Mouse (Mus musculus): ENCODE measurements around the gene Arhgap28.
A peak's percentile ranks its signal among the peaks of the same experiment; 100 is the strongest.

The Arhgap28 gene

DNA sequence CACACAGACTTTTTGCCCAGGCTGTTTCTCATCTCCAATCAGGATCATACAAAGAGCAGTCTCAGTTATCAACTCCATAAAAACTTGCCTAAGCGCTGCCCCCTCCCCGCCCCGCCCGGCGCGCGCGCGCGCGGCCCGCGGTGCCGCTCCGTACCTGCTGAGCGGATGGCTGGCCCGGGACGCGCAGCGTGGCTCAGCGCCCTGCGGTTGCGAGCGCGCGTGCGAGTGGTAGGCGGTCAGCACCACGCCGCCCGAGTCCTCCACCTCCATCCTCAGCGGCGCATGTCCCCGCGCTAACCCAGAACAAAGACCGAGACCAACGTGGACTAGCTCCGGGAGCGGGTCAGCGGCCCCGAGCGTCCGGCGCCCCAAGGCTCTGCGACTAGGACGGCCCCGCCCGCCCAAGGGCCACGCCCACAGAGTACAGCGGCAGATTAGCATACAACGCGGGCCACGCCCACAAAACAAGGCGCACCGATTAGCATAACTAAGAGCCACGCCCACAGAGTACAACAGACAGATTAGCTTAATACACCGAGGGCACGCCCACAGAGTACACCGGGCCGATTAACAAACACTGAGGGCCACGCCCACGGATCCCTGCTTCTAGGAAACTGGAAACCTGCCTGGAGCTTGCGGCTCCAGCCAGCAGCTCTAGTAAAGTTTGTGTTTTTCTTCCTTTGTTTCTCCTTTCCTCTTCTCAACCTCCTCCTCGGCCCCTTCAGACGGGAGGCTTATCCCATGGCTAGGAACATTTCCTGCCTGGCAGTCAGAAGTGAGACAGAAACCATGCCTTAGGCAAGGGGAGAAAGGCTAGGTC, at the start of gene Arhgap28:
TSS of gene Arhgap28 (minus strand) at position 380 of the 820 bp plus-strand sequence.
- peak; percentile 99 for DNase-seq

DNA sequence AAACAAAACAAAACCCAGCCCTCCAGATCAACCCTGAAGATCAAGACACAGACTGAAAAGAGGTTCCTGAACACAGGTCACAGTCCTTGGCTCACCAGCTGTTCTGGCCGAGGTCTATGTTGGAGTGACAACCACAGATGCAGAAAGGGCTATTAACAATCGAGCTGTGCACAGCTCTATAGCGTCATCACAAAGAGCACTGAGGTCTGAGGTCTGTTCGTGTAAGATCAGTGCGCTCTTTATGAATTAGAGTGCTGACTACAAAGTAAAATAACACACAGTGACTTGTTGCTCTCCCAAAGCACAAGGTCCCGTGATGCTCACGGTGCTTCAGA, 42.4 kb upstream of the Arhgap28 start:
- DNase-seq: no peak

DNA sequence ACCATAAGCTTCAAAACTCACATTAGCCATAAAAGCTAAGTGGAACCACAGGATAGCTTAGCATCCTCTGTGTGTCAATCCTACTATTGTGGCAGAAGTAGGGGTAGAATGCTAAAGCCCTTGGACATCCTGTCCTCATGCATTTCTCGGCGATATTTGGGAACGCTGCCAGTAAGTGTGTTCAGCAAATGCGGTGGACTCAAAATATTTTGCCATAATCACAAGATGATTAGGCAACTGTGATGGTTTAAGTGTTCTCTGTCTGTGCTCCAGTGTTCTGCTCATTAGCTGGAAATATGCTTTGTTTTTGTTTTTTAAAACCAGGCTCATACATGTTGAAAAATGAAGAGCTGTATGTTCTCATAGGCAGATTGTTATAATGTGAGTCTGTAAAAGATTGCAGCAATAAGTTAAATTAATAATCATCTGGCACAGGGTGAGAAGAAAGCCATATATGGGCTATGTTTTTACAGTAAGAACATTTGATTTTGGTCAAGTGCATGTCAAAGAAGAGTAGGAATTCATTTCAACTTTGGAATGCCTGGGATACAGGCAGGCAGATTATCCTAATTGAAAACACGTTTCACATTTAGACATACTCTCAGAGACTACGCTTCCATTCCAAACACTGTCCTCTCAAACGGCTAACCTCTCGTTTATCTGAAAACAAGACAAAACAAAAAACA, 41.9 kb upstream of the Arhgap28 start:
- DNase-seq: peak; percentile 64

DNA sequence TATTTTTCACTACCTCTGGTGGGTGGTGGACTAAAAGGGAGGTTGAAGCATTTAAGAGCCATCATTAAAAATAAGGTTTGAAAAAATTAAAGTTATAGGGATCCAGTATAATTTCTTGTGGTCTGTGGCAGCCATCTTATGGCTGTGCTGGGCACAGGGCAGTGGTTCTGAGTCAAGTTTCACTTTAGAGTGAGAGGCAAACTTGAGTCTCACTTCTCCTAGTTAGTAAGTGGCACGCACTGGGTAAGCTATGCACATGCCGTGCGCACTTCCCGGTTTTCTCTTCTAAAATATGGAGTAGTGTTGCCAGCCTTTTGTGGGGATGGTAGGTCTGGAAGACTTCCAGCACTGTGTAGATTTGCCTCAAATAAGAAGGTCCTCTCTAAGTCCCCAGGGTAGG, 38.5 kb upstream of the Arhgap28 start:
- peak; percentile 73 for DNase-seq

DNA sequence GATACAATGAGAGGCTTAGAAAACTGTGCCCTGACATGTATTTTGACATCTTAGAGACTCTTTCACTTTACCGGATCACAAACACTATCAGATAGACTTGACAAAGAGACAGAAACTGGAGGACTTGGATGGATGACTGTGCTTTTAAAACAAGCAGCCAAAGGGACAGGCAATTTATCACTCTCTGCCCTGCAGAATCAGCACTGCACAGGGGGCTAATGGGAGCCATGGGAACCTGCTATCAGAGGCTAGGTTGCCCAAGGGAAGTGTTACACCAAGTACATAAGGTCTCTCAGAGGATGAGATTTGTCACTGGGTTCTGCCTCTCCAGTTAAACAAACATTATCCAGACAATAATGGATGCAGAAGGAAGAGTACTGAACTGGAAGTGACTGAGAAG, 33.1 kb upstream of the Arhgap28 start:
- peak; percentile 54 for DNase-seq

DNA sequence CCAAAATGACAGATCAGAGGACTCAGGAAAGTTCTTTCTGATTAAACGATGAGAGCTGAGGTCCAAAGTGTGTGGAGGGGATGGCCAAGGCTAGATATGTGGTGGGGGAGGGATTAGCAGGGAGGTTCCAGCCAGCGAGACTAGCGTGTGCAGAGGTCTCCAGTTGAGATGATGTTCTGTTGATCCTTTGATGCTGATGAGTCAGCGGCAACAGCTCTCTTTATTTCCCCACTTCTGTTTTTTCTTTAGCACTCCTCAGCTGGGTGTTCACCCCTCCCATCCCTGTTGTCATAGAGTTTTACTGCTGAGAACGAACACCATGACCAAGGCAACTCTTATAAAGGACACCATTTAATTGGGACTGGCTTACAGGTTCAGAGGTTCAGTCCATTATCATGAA, 25.6 kb upstream of the Arhgap28 start:
- no peak for DNase-seq

DNA sequence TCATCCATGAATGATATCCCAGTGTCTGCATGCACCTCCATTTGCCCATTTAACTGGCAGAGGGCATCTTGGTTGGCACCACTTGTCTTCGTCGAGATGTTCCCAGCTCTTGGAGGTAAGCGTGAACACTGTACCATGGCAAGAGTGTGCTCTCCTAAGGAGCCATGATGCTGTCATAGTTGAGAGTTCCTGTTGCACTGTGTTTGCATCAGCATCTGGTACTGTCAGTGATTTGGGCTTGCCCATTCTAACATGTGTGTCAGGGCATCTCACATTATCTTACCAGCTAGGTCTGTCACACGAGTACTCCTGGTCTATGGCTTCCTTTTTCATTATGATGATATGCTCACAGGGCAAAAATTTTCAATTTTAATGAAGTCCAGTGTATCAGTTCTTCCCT, 24.6 kb upstream of the Arhgap28 start:
- no peak for DNase-seq

DNA sequence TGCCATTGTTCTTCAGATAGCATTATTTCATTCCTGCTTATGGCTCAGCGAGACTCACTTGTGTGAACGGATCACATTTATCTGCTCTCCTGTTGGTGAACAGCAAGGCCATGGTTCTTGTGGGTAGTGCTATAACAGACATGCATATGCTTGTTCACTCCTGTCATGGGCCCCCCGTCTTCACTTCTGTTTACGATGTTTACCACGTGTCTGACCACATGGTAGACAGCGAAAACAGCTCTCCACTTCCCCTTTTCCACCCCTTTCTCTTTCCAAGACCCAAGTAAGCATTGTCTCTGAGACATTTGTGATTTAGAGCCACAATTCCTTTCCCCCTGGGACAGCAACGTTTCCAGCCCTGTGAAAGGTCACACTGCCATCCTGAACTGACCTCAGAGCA, 20.4 kb upstream of the Arhgap28 start:
- peak; percentile 65 for DNase-seq

DNA sequence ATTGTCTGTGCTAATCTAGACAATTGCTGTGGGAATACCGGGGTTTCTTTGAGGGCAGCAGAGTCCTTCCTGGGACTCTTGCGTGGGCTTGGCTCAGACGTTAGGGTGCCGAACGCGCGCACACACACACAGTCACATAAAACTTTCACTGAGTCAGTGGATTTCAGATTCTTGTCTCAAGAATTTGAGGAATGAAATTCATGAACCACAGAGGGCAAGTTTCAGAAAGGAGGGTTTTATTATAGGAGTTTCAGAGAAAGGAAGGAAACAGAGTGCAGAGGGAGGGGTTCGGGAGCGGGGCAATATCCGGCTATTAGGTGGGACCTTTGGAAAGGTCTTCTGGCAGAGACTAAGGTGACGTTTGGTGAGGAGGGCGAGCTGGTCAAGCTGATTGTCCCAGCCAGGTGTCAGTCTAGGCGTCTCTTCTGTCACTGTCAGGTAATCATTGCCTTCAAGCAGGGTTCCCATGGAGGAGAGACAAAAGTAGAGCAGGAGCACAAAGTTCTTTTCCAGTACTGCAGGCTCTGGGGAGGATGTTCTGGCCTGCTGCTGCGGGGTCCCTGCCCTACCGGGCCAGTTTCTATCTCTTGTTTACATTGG, 15.6 kb upstream of the Arhgap28 start:
- peak; percentile 61 for DNase-seq

DNA sequence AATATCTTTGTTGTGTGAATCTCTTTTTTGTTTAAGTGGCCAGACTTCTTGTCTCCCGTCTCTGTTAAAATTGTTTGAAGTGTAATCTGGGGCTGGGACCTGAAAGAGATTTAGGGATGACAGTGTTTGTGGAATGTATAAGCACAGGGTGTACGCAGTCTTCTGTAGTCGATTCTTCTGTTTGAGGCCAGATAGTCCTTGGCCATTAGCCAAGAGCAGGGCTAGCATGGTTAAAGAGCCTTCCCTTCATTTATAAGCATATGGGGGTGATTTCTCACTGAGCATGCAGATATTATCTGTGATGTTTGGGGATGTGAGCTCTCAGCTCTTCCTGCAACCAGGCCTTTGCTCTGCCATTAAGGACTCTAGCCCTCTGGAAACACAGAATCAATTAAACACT, 13.2 kb upstream of the Arhgap28 start:
- DNase-seq: peak; percentile 52

DNA sequence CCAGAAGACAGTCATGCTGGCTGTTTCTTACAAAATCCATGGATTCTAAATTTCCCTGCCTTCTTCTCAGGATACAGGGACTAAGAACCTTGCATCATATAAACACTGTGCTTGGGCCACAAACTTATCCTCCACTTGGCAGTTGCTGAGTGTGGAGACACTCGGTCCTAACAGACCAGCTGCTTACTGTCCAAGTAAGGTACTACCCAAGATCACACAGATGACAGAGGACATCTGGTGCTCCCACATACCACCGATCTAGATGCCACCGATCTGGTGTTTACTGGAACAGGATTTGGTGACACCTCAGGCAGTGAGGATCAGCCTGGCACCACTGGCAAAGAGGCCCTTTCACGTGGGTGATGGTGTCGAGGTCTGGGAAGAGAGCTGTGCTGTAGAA, 7.7 kb upstream of the Arhgap28 start:
- peak; percentile 86 for DNase-seq

DNA sequence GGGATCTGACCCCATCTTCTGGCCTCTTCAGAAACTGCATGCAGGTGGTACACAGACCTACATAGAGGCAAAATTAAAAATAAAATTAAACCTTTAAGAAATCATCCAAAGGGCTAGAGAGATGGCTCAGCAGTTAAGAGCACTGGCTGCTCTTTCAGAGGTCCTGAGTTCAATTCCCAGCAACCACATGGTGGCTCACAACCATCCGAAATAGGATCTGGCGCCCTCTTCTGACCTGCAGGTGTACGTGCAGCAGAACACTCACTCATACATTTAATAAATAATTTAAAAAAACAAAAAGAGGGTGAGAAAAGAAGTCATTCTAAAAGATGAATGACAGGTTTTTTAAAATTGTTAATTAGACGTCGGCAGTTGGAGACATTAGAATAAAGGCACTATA, 6.1 kb upstream of the Arhgap28 start:
- DNase-seq: peak; percentile 61

DNA sequence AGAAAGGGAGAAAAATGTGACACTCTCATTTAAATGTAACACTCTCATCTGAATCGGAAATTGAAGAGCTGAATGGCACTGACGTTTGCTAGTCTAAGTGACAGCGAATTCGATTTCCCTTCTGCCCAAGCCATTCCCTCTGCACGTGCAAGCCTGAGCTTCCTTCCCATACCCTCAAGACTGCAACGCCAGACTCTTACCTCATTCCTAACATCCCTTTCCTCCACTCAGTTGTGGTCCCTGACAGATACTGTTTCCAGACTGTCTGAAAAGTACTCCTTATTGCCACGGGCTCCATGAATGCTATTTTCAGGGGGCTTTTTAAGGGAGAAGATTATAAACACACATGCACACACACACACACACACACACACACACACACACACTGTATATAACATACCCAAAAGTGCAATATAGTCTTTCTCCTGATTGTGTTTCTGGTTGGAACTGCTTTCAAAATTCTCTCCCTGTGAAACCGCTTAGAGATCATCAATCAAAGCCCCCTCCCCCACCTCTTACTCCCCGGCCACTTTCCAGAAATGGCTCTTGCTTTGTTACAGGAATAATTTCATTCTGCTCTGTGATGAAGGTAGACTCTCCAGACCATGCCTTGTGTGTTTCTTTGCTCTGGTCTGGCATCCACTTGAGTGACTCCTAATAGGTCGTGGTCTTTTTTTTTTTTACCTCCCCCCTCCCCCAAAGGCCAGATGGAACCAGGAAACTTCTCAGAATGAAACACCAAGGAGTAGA, 836 bp upstream of the Arhgap28 start:
- DNase-seq: peak; percentile 82

DNA sequence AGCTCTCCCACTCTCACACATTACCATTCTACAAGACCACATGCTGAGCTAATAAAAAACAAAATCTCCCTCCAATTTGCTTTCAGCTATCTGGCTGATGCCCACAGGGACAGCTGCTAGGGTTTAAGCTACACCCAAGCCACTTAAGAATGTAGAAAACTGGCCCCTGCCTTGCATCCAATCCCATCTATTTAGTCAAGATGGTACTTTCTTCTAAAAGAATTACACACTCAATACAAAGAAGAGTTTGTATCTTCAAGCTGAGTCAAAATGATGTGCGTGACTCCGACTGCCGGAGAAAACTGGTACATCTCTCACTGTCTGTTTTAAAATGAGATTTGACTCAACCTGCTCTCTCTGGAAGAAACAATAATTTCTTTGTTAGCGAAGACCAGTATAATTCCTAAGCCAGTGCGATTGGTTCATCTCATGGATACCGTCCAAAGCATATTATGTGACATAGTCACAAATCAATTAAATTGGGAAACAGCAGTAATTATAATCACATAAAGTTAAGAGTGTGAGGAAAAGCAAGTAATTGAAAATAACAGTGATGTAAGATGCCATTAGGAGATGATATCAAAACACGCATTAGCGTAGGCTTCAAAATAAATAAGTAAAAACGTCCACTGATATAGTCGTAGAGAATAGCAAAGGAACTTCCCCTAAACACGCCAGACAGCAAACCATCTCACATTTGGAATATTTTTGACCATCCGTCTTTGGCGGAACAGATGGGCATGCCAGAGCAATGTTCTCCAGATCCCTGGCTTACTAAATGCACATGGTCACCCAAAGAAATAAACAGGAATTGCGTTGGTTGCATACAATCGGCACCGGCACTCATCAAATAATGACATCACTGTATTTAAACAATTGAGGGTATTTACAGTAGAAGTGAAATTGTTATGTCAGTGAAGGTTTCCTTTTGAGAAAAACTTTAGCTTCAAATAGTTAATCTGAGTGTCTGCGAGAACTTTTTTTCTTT, 1.0 kb downstream of the Arhgap28 start:
- DNase-seq: peak; percentile 73

DNA sequence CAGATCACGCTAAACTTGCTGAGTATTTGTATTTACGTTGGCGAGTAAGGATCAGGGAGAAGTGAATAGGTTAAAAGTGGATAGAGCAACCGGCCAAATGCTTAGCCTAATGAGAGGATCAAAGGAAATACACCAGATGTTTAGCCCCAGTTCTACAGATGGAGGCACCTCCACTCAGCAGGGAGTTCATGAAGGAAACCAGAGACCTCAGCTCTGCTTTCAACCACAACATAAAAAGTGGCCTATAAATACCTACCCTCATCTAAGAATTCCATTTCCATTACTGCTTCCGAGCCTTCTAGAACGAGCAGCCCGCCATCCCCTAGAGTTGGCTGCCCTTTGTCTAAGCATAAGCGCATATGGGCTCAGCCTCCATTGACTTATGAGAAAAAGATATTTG, 4.1 kb downstream of the Arhgap28 start:
- no peak for DNase-seq

DNA sequence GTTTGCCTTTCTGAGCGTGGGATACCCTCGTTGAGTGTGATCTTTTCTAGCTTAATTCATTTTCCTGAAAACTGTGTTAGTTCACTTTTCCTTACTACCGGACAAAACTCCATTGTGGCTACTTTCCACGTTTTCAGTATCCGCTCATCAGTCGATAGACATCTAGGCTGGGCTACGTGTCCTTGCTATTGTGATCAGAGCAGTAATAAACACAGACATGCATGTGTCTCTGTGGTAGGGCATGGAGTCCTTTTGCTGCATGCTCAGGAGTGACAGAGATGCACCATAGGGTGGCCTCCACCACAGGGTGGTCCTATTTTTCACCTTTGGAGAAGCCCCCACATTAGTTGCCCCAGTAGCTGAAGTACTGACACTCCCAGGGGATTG, 7.2 kb downstream of the Arhgap28 start:
- DNase-seq: peak; percentile 58

DNA sequence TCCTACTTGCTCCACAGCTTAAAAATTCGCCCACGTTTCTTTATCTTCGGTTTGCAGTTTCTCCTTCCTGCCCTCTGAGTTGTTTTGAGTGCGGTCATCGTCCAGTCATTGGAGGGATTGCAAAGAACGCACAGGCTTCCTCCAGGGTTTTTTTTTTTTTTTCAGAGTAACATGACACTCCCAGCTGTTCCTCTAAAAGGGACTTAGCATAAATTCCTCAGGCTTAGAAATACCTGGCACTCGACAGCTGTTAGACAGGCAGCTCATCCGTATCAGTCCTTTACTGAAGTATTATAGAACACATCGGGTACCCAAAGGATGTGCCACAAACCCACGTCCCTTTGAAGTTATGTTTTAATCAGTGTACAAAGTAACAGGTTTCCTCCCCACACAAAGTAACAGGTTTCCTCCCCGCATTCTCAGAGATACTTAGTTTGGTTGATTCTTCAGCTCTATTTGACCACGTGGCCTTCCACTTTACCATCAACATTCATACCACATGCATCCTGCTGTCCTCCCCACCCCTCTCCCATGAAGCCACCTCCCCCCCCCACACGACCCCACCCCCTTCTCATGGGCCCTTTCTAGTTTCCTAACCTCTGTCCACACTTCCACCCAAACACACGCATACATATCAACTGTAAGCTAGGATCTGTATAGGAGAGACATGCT, 7.7 kb downstream of the Arhgap28 start:
- peak; percentile 92 for DNase-seq

DNA sequence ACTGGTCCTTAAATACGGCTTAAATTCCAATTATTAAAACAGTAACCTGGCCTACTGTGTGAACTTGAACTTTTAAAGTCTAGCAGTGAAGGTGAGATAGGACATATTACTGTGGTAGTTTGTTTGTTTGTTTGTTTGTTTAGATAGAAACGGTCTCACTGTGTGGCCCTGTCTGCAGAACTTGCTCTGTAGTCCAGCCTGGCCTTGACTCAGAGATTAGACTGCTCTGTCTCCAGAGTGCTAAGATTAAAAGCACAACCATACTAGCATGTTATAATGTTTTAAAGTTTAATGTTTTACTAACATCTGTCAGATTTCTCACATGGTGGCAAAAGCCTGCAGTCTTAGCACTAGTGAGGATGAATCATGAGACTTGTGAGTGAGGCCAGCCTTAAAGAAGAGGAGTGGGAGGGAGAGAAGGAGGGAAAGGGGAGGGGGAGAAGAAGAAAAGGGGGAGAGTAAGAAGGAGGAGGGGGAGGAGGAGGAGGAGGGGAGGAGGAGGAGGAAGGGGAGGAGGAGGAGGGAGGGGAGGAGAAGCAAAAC, 8.6 kb downstream of the Arhgap28 start:
- peak; percentile 66 for DNase-seq

DNA sequence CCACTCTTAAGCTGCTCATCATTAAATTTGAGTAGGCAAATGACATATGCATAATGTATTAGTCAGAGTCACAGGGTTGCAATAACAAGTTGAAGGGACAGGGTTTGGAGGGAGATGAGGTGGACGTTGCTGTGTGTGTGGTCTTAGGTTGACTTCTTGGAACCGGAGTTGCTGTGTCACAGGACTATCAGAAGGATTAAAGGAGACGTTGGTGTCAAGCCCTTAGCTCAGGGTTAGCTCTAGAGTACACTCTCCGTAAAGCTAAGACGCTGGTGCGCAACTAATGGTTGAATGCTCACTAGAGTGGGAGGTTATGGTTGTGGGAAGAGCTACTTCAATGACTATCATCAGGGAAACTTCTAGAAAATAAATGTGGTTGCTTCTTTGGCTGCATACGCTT, 9.1 kb downstream of the Arhgap28 start:
- DNase-seq: peak; percentile 61

DNA sequence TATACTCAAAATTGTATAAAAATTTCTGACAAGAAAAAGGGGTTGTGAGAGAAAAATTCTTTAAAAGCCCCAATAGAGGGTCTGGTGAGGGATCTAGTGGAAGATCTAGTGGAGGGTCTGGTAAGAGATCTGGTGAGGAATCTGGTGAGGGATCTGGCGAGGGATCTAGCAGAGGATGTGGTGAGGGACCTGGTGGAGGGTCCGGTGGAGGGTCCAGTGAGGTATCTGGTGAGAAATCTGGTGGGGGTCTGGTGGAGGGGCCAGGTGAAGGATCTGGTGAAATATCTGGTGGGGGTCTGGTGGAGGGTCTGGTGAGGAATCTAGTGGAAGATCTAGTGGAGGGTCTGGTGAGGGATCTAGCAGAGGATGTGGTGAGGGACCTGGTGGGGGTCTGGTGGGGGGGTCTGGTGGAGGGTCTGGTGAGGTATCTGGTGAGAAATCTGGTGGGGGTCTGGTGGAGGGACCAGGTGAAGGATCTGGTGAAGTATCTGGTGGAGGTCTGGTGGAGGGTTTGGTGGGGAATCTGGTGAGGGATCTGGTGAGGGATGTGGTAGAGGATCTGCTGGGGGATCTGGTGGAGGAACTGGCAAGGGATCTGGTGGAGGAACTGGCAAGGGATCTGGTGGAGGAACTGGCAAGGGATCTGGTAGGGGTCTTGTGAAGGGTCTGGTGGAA, 10.4 kb downstream of the Arhgap28 start:
- DNase-seq: peak; percentile 79

DNA sequence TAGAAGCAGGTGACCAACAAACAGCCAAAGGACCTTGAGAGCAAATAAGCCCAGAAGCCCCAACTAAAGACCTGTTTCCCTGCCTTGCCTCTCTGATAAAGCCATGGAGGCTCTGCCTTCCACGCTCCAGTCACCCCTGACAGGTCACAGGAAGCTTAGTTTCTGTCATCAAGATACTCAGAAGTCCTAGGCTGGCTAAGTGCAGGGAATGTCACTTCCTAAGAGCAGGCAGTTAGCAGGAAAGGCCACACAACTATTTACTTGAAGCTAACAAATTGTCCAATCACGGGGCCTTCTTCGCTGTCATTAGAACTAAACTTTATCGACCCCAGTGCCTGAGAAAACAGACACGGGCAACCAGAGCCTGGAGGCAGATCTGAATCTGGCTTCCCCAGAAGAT, 14.2 kb downstream of the Arhgap28 start:
- peak; percentile 87 for DNase-seq
